Mouse (Mus musculus) forebrain, postnatal 0 days (tissue): Measurements from ENCODE around the gene Prrc2a. TPM values are rescaled to one million over a fixed set of nuclear protein-coding genes. Genes with fewer than 3 reads are reported as not detected.

Source experiments
- ATAC-seq: fragments of 200-750 bp; cut with Nextera tagmentation; 2 replicates; pipeline ENCODE4 v1.8.0; 2017; ENCODE audit warnings: mild to moderate bottlenecking, moderate library complexity
- DNase-seq: peaks from one replicate; pipeline ENCODE4 v3.0.0-alpha.2; 2015
- H3K27ac ChIP-seq: fragments of 300-500 bp; sonication (generic); 2 replicates; pipeline ENCODE4 v1.5.1; 2014; ENCODE audit warnings: low read depth, mild to moderate bottlenecking, antibody characterized with exemption, low read length, moderate library complexity, mixed read lengths
- H3K27me3 ChIP-seq: fragments of 300-500 bp; sonication (generic); 2 replicates; pipeline ENCODE4 v1.6.1; 2014; ENCODE audit warnings: mild to moderate bottlenecking, low read length, mixed read lengths; ENCODE audit not compliant: insufficient read depth
- H3K36me3 ChIP-seq: fragments of 300-500 bp; sonication (generic); 2 replicates; pipeline ENCODE4 v1.6.1; 2014; ENCODE audit warnings: mild to moderate bottlenecking, moderate library complexity; ENCODE audit not compliant: insufficient read depth
- H3K4me1 ChIP-seq: fragments of 300-500 bp; sonication (generic); 2 replicates; pipeline ENCODE4 v1.6.1; 2014; ENCODE audit warnings: antibody characterized with exemption; ENCODE audit not compliant: insufficient read depth
- H3K4me2 ChIP-seq: fragments of 300-500 bp; sonication (generic); 2 replicates; pipeline ENCODE4 v1.6.1; 2014; ENCODE audit warnings: low read depth, mild to moderate bottlenecking, moderate library complexity
- H3K4me3 ChIP-seq: fragments of 300-500 bp; sonication (generic); 2 replicates; pipeline ENCODE4 v1.5.1; 2014; ENCODE audit warnings: low read depth, low read length, mixed read lengths
- H3K9ac ChIP-seq: fragments of 300-500 bp; sonication (generic); 2 replicates; pipeline ENCODE4 v1.6.1; 2014; ENCODE audit warnings: mild to moderate bottlenecking
- H3K9me3 ChIP-seq: fragments of 300-500 bp; sonication (generic); 2 replicates; pipeline ENCODE4 v1.6.1; 2016; ENCODE audit warnings: low read length
- CTCF ChIP-seq: sonication (generic); IDR thresholded peaks from 2 replicates; pipeline ENCODE4 v1.5.1; 2016; ENCODE audit warnings: antibody characterized with exemption, control low read depth, low read depth
- WGBS: fragments of 180-500 bp; shearing (Covaris S2); extraction: QIAGEN DNeasy Blood & Tissue Kit; methylation state at CpG from one replicate; pipeline ENCODE4 v1.1.7; 2014; 5-methylcytosine and 5-hydroxymethylcytosine counted together
- polyA plus RNA-seq: library from polyadenylated mRNA; unstranded; fragments of >200 nt; fragmentation: Nextera tagmentation; extraction: Ambion mirVana; gene quantifications from 2 replicates; pipeline ENCODE4 v1.2.1, GENCODE M21; 2015
- total RNA-seq: library from RNA; depleted of rRNA; stranded (reverse); fragments of >200 nt; gene quantifications from 2 replicates; pipeline ENCODE4 v1.2.3, GENCODE M21; 2014; rRNA removed

Prrc2a gene
- total RNA-seq = 112 and 155 TPM in 2 replicates
- polyA plus RNA-seq = 56.7 and 85.3 TPM in 2 replicates

- Histone ChIP-seq H3K9me3 (no peaks in the 10 kb centered on the region), H3K27ac (peak within 1 kb of the TSS; percentile 98), H3K4me3 (peak within 1 kb of the TSS; percentile 94), H3K4me2 (peak within 1 kb of the TSS; percentile 66), H3K4me1 (peaks cover 17% of the 10 kb centered on the region), H3K36me3 (peaks cover 29% of the 10 kb centered on the region), H3K9ac (peak within 1 kb of the TSS; percentile 100), H3K27me3 (no peaks in the 10 kb centered on the region)
- 1% methylated on average over 76 of the region's 89 CpGs for whole genome bisulfite sequencing
- peak; percentile 100 for DNase-seq
- TF ChIP-seq CTCF = no peak
- peak; percentile 93 for ATAC-seq
These were observed at the start of gene Prrc2a for GRCm38 (mm10) chr17:35164568-35165450. TSS of gene Prrc2a (minus strand) at chr17:35164897.

- TF ChIP-seq CTCF = no peak
These were observed 48.4 kb upstream of the Prrc2a start for GRCm38 (mm10) chr17:35213071-35213470.

GRCm38 (mm10) chr17:35210593-35210992 is 45.9 kb upstream of the Prrc2a start:
- no peak overlapping the region for H3K9ac ChIP-seq
- H3K4me1 ChIP-seq = no peaks in the 10 kb centered on the region
- no peak for ATAC-seq
- TF ChIP-seq CTCF = no peak
- no peak overlapping the region for H3K4me2 ChIP-seq
- no peaks in the 10 kb centered on the region for H3K36me3 ChIP-seq
- 84% methylated on average over 3 of the region's 3 CpGs for WGBS
- DNase-seq = no peak
- no peaks in the 10 kb centered on the region for H3K27me3 ChIP-seq
- H3K27ac ChIP-seq = no peak overlapping the region
- no peak overlapping the region for H3K4me3 ChIP-seq
- no peaks in the 10 kb centered on the region for H3K9me3 ChIP-seq

More at GRCm38 (mm10) chr17:35213071-35213470, 48.4 kb upstream of the Prrc2a start:
- no peaks in the 10 kb centered on the region for H3K4me1 ChIP-seq
- H3K27ac ChIP-seq = no peak overlapping the region
- no peak overlapping the region for H3K9ac ChIP-seq
- ATAC-seq = no peak
- H3K27me3 ChIP-seq = no peaks in the 10 kb centered on the region
- no peaks in the 10 kb centered on the region for H3K36me3 ChIP-seq
- no peak for DNase-seq
- H3K4me3 ChIP-seq = no peak overlapping the region
- no peak overlapping the region for H3K4me2 ChIP-seq
- no peaks in the 10 kb centered on the region for H3K9me3 ChIP-seq
- 92% methylated on average over 5 of the region's 5 CpGs for WGBS

GRCm38 (mm10) chr17:35209785-35210535 is 45.3 kb upstream of the Prrc2a start:
- Histone ChIP-seq H3K36me3 (no peaks in the 10 kb centered on the region), H3K9ac (no peak overlapping the region), H3K4me3 (no peak overlapping the region), H3K9me3 (no peaks in the 10 kb centered on the region), H3K4me2 (no peak overlapping the region), H3K4me1 (no peaks in the 10 kb centered on the region), H3K27me3 (no peaks in the 10 kb centered on the region), H3K27ac (no peak overlapping the region)
- TF ChIP-seq CTCF = no peak
- ATAC-seq (no peak), DNase-seq (no peak)
- 65% methylated on average over 12 of the region's 12 CpGs for WGBS

GRCm38 (mm10) chr17:35205380-35205769 is 40.7 kb upstream of the Prrc2a start:
- Histone ChIP-seq H3K9ac (no peak overlapping the region), H3K36me3 (no peaks in the 10 kb centered on the region), H3K9me3 (no peaks in the 10 kb centered on the region), H3K27me3 (no peaks in the 10 kb centered on the region), H3K4me1 (no peaks in the 10 kb centered on the region), H3K4me2 (no peak overlapping the region), H3K4me3 (no peak overlapping the region), H3K27ac (no peak overlapping the region)
- DNase-seq (no peak), ATAC-seq (no peak)
- WGBS = 61% methylated on average over 10 of the region's 10 CpGs
- no peak for TF ChIP-seq CTCF

- H3K36me3 ChIP-seq = no peaks in the 10 kb centered on the region
- no peak within 1 kb of the TSS for H3K9ac ChIP-seq
- no peak for TF ChIP-seq CTCF
- DNase-seq (no peak), ATAC-seq (no peak)
- no peaks in the 10 kb centered on the region for H3K4me1 ChIP-seq
- H3K4me2 ChIP-seq = no peak within 1 kb of the TSS
- no peak within 1 kb of the TSS for H3K4me3 ChIP-seq
- H3K27ac ChIP-seq = no peak within 1 kb of the TSS
- 33% methylated on average over 20 of the region's 20 CpGs for WGBS
- H3K9me3 ChIP-seq = no peaks in the 10 kb centered on the region
- H3K27me3 ChIP-seq = no peaks in the 10 kb centered on the region
These were observed 40.0 kb upstream of the Prrc2a start, which contains the start of gene Lta for GRCm38 (mm10) chr17:35204494-35205379. TSS of gene Lta (minus strand) at chr17:35205351.
